Mouse (Mus musculus) megakaryocyte-erythroid progenitor cell, adult 5-6 weeks (primary cell): ENCODE data around the gene Sirpb1a. TPM values are rescaled to one million over a fixed set of nuclear protein-coding genes. Genes with fewer than 3 reads are reported as not detected.
"Not testable (repeated sequence)": the region's sequence is repeated elsewhere in the genome, so short reads cannot be mapped to it uniquely, and the experiment has no call there.

Source experiments
- ATAC-seq: replicated peaks from 2 replicates; pipeline ENCODE4 v1.8.0; 2016; ENCODE audit warnings: mild to moderate bottlenecking, inconsistent platforms; ENCODE audit not compliant: severe bottlenecking, poor library complexity, low FRiP score, low TSS enrichment
- total RNA-seq, 2 experiments: library from RNA; stranded (forward) in 1 of 2; stranded (reverse) in 1 of 2; fragments of 200-1000, 215-1000 nt in 1 of 2; fragments of >200 nt in 1 of 2; fragmentation: Nextera tagmentation in 1 of 2; gene quantifications; 2 replicates each; pipeline ENCODE4 v1.2.3; 2014 to 2017

Sirpb1a gene
- total RNA-seq (2014; fragmentation: Nextera tagmentation) (not detected in 2 replicates), total RNA-seq (2017) (not detected in 2 replicates)

DNA sequence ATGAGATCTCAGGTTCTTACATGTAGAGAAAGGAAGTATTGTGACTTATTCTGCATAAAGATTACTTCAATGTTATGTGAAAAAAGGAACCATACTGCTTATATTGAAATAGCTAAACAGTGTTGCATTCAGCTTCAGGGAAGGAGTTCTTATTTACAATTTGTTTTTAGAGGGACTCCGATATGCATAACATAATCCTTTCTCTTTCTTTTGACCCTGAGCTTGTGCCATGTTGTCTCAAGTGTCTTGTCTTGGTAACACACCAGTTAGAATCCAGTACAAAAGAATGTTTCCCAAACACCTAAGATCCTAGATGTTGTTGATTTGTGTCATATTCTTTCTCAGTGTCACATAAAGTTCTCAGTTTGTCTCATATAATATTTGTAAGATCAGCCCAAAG is at the start of gene Sirpb1a:
Gene Sirpb1a, minus strand, starts transcription at position 74 of the 400 bp plus-strand sequence.
- ATAC-seq, result not testable (repeated sequence)

- ATAC-seq, result not testable (repeated sequence)
Observed at GRCm38 (mm10) chr3:15474831-15475230, 48.5 kb upstream of the Sirpb1a start.

DNA sequence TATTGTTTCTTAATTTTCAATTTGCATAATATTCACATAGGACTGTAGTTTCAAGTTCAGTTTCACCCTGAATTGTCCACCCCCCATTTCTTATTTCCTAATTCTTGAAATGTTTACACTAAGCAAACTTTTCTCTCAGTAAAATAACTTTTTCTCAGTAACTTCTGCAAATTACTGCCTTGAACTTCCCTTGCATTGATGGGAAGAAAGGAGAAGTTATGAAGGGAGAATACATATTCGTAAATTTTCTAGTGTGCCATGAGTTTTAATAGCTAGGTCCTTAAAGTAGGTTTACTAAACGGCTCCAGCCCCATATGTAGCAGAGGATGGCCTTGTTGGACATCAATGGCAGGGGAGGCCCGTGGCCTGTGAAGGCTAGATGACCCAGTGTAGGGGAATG is 43.8 kb upstream of the Sirpb1a start:
- not testable (repeated sequence) for ATAC-seq

DNA sequence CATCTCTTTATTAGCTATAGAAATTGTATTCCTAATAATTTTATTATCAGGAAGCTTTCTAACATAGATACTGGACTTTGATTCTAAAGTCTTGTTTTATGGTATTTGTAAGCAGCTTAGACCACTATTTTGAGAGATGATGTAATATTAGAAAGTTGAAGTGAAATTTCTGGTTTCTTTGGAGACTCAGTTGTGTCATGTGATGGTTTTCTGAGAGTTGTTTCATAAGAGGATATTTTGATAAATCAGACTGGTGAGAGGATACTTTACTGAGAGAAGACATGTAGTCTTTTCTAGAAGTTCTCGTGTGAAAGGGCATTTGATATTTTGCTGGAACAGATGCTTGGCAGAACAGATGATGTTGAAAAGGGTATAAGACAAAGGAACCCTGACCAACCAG is 17.6 kb upstream of the Sirpb1a start:
- ATAC-seq, result not testable (repeated sequence)

- not testable (repeated sequence) for ATAC-seq
Observed at GRCm38 (mm10) chr3:15439844-15440243, 13.5 kb upstream of the Sirpb1a start.

DNA sequence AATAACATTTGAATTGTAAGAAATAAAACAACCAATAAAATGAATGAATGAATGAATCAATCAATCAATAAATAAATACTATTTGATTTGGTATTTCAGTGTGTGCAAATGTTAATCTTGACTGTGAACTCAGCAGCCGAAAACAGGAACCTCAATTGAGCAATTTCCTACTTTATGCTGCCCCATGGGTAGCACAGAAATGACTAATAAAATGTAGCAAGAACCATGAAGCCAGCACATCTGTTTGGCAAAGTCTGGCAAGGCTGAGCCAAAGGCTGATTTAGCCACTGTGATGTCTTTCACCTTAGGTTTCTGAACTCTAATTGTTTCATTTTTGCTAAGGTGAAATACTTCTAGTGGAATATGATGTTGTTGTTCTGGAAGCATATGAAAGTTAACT is 1.6 kb upstream of the Sirpb1a start:
- no peak for ATAC-seq

- ATAC-seq, result not testable (repeated sequence)
Observed at GRCm38 (mm10) chr3:15355690-15356089, 70.6 kb downstream of the Sirpb1a start.

DNA sequence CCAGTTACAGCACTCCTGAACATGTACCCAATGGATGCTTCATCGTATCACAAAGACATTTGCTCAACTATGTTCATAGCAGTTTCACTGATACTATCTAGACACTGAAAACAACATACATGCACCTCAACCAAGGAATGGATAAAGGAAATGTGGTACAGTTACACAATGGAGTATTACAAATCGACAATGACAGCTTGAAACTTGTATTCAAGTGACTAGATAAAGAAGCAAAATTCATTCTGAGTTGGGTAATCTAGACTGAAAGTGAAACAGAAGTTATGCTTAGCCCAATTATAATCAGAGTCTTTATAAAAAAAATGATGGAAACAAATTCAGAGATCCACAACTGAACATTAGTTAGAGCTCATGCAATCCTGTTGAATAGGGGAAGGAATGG is 76.0 kb downstream of the Sirpb1a start:
- not testable (repeated sequence) for ATAC-seq

GRCm38 (mm10) chr3:15345606-15346005 is 80.7 kb downstream of the Sirpb1a start:
- not testable (repeated sequence) for ATAC-seq

DNA sequence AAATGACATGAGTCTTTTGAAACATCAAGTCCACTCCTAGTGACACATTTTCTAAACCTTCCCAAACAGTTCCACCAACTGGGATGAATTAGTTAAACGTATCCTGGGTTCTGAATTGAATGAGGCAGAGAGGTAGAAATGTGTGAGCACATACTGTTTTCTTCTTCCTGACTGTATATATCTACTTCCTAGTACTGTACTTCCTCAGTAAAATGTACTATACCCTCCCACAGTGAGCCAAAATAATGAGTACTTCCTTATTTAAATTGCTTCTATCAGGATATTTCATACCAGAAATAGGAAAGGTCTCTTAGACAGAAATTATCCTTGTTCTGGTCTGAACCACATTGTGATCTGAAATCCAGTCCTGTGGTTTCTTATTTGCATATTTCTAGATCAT is 86.0 kb downstream of the Sirpb1a start:
- ATAC-seq, result no peak

- ATAC-seq, result no peak
Observed at GRCm38 (mm10) chr3:15334182-15334581, 92.1 kb downstream of the Sirpb1a start.

- ATAC-seq, result no peak
Observed at GRCm38 (mm10) chr3:15332063-15332462, 94.3 kb downstream of the Sirpb1a start, which contains the start of gene Gm9733. Gm9733 (minus strand) TSS chr3:15332302.

DNA sequence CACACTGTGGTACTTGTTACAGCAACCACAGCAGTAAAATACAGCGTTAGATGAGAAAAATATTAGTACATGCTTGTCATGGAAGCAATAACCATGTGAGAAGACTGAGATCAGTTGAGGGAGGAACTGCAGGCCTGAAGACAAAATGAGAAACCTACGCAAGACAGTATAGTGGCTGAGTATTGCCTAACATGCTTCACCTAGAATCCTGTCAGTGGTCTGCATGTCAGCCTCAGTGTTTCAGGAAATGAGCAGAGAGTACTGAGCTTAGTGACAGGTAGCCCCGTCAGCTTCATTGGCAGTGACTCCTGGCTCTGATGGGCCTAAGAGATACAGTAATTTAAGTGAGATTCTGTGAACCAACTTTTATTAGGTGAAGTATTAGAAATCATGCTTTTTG is 94.8 kb downstream of the Sirpb1a start:
- ATAC-seq, result no peak

DNA sequence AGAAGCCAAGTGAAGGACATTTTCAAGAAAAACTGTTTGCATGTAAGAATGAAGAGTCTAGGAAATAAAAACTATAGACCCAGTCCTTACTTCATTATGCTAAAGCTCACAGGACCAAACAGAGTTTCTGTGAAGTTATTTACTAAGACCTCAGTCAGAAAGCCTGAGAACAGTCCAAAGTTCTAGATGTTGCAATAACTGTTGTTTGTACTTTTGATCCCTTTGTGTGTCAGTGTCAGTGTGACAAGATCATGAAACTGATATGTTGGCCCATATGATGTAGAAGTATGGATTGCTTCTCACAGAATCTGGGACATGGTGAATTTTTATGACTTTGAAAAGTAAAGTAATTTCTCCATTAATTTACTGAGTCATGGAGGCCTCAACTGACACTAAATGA is 96.8 kb downstream of the Sirpb1a start:
- ATAC-seq, result no peak

Other genes starting within 250 kb of the Sirpb1a start
- gene Gm9733, start 94.2 kb downstream of the Sirpb1a start, total RNA-seq (2014; fragmentation: Nextera tagmentation), result not detected in 2 replicates
- not detected in 2 replicates for gene Gm9733, start 94.2 kb downstream of the Sirpb1a start, total RNA-seq (2017)
- not detected in 2 replicates for gene Sirpb1b, start 148.5 kb upstream of the Sirpb1a start, total RNA-seq (2014; fragmentation: Nextera tagmentation)
- not detected in 2 replicates for gene Sirpb1b, start 148.5 kb upstream of the Sirpb1a start, total RNA-seq (2017)